Mouse (Mus musculus) neural tube, embryonic 11.5 days (tissue): ENCODE measurements around the gene Catsper3. TPM values are rescaled to one million over a fixed set of nuclear protein-coding genes. Genes with fewer than 3 reads are reported as not detected.

ENCODE experiments used
- ATAC-seq: fragments of 200-750 bp; cut with Nextera tagmentation; 2 replicates; pipeline ENCODE4 v1.8.0; 2017; ENCODE audit warnings: moderate number of reproducible peaks, mild to moderate bottlenecking, moderate TSS enrichment, moderate library complexity; ENCODE audit not compliant: insufficient read depth, low FRiP score, low TSS enrichment
- DNase-seq: peaks from one replicate; pipeline ENCODE4 v3.0.0-alpha.2; 2015; ENCODE audit warnings: low spot score
- H3K27ac ChIP-seq: fragments of 300-500 bp; sonication (generic); 2 replicates; pipeline ENCODE4 v1.5.1; 2014; ENCODE audit warnings: low read depth, mild to moderate bottlenecking, low read length
- H3K27me3 ChIP-seq: fragments of 300-500 bp; sonication (generic); 2 replicates; pipeline ENCODE4 v1.6.1; 2014; ENCODE audit warnings: mild to moderate bottlenecking, low read length, mixed read lengths; ENCODE audit not compliant: control insufficient read depth, insufficient read depth
- H3K36me3 ChIP-seq: fragments of 300-500 bp; sonication (generic); 2 replicates; pipeline ENCODE4 v1.6.1; 2014; ENCODE audit warnings: mild to moderate bottlenecking, low read length, moderate library complexity, mixed read lengths; ENCODE audit not compliant: control insufficient read depth, insufficient read depth
- H3K4me1 ChIP-seq: fragments of 300-500 bp; sonication (generic); 2 replicates; pipeline ENCODE4 v1.6.1; 2014; ENCODE audit warnings: low read length, mixed read lengths; ENCODE audit not compliant: control insufficient read depth, insufficient read depth
- H3K4me2 ChIP-seq: fragments of 300-500 bp; sonication (generic); 2 replicates; pipeline ENCODE4 v1.6.1; 2014; ENCODE audit warnings: low read depth, mild to moderate bottlenecking, moderate library complexity
- H3K4me3 ChIP-seq: fragments of 300-500 bp; sonication (generic); 2 replicates; pipeline ENCODE4 v1.5.1; 2014; ENCODE audit warnings: low read depth, low read length
- H3K9ac ChIP-seq: fragments of 300-500 bp; sonication (generic); 2 replicates; pipeline ENCODE4 v1.6.1; 2014; ENCODE audit warnings: mild to moderate bottlenecking, low read length
- H3K9me3 ChIP-seq: fragments of 300-500 bp; sonication (generic); 2 replicates; pipeline ENCODE4 v1.6.1; 2016; ENCODE audit warnings: low read length; ENCODE audit not compliant: control insufficient read depth
- WGBS: fragments of 180-500 bp; shearing (Covaris S2); extraction: QIAGEN DNeasy Blood & Tissue Kit; methylation state at CpG from one replicate; pipeline ENCODE4 v1.1.7; 2014; 5-methylcytosine and 5-hydroxymethylcytosine counted together
- polyA plus RNA-seq: library from polyadenylated mRNA; unstranded; fragments of >200 nt; fragmentation: Nextera tagmentation; extraction: Ambion mirVana; gene quantifications from 2 replicates; pipeline ENCODE4 v1.2.1, GENCODE M21; 2014

Gene Catsper3
- polyA plus RNA-seq, 1 experiment from 2014 or later, result not detected

GRCm38 (mm10) chr13:55829018-55829655 is 44.8 kb downstream of the Catsper3 start:
- no peak overlapping the region for H3K9ac ChIP-seq
- DNase-seq (no peak), ATAC-seq (no peak)
- no peak overlapping the region for H3K27ac ChIP-seq
- no peaks in the 10 kb centered on the region for H3K9me3 ChIP-seq
- WGBS, result under 1% methylated on average over 12 of the region's 12 CpGs
- no peaks in the 10 kb centered on the region for H3K36me3 ChIP-seq
- no peak overlapping the region for H3K4me2 ChIP-seq
- no peak overlapping the region for H3K4me3 ChIP-seq
- H3K27me3 ChIP-seq, result peaks cover 93% of the 10 kb centered on the region
- peaks cover 10% of the 10 kb centered on the region; the same call in 1 of the 2 replicates for H3K4me1 ChIP-seq

- H3K9me3 ChIP-seq, result no peaks in the 10 kb centered on the region
- ATAC-seq, result no peak
- under 1% methylated on average over 48 of the region's 48 CpGs for WGBS
- H3K27ac ChIP-seq, result no peak overlapping the region
- peak overlapping the region; percentile 28; the same call in 1 of the 2 replicates for H3K4me3 ChIP-seq
- H3K4me1 ChIP-seq, result peaks cover 8% of the 10 kb centered on the region; the same call in 1 of the 2 replicates
- peak overlapping the region; percentile 27; the same call in 1 of the 2 replicates for H3K4me2 ChIP-seq
- peaks cover 93% of the 10 kb centered on the region for H3K27me3 ChIP-seq
- no peaks in the 10 kb centered on the region for H3K36me3 ChIP-seq
- no peak overlapping the region; the same call in 1 of the 2 replicates for H3K9ac ChIP-seq
- peak; percentile 64 for DNase-seq
Observed at GRCm38 (mm10) chr13:55830081-55830832, 45.9 kb downstream of the Catsper3 start.

DNA sequence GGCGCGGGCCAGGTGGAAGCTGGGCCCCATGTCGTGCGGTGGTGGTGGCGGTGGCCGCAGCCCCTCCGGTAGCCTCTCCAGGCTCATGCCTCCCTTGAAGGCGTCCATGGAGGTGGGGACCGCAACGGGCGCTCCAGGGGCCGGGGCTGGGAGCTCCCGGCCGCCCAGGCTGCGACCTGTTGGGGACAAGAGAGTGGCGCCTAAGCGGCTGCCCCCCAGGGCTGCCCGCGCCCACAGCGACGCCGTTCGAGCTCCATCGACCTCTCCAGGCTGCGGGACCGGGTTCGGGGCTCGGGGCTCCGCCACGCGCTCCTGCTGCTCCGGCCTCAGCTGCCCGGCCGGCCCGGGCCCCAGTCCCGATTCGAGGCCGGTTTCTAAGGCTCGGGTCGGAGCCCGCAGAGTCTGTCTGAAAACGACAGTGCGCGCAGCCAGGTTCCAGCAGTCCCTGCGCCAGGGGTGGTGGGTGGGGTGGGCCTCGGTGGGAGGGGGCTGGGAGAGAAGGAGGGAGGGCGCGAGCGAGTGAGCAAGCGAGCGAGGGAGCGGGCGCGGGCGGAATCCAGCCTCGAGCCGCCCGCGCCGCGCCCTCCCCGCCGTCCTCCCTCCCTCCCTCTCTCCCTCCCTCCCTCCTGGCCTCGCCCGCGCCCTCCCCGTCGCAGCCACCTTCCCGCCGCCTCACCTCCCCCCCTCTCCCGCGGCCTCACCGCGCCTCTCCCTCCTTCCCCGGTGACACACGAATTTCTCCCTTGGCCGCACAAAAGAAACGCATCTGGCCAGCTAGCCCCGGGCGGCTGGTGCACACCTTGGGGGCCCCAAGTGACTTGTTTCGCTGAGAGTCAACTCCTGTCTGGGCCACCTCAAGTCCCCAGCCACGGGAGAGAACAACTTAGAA is 46.7 kb downstream of the Catsper3 start:
- H3K9me3 ChIP-seq, result no peaks in the 10 kb centered on the region
- H3K9ac ChIP-seq, result no peak overlapping the region; the same call in 1 of the 2 replicates
- ATAC-seq (no peak), DNase-seq (no peak)
- H3K27ac ChIP-seq, result no peak overlapping the region
- peaks cover 8% of the 10 kb centered on the region; the same call in 1 of the 2 replicates for H3K4me1 ChIP-seq
- peak overlapping the region; percentile 28; the same call in 1 of the 2 replicates for H3K4me3 ChIP-seq
- H3K4me2 ChIP-seq, result peak overlapping the region; percentile 27
- under 1% methylated on average over 63 of the region's 82 CpGs for WGBS
- H3K27me3 ChIP-seq, result peaks cover 93% of the 10 kb centered on the region
- no peaks in the 10 kb centered on the region for H3K36me3 ChIP-seq

GRCm38 (mm10) chr13:55831722-55832160 is 47.4 kb downstream of the Catsper3 start:
- H3K4me2 ChIP-seq, result no peak overlapping the region
- peaks cover 8% of the 10 kb centered on the region; the same call in 1 of the 2 replicates for H3K4me1 ChIP-seq
- no peak overlapping the region for H3K9ac ChIP-seq
- DNase-seq (no peak), ATAC-seq (no peak)
- H3K36me3 ChIP-seq, result no peaks in the 10 kb centered on the region
- no peak overlapping the region for H3K4me3 ChIP-seq
- 1% methylated on average over 24 of the region's 25 CpGs for WGBS
- H3K27me3 ChIP-seq, result peaks cover 95% of the 10 kb centered on the region
- no peaks in the 10 kb centered on the region for H3K9me3 ChIP-seq
- no peak overlapping the region for H3K27ac ChIP-seq

DNA sequence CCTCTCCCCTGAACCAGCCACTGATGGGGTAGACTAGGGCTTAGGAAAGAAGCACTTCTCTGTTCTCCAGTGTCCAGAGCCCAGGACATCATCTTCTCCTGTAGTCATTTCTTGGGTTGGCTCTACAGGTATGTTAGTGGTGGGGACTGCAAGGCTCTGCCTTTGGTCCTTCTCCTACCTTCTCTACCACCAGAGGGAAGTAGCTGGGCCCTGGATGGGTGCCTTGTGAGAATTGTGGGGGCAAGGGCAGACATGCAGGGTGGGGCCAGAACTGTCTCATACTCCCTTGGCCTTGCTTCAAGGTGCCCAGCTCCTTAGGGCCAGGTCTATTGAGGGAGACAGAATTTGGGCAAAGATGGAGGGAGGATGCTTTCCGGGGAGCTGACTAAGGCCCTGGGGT is 48.2 kb downstream of the Catsper3 start:
- Histone ChIP-seq H3K9ac (no peak overlapping the region), H3K9me3 (no peaks in the 10 kb centered on the region), H3K27me3 (peaks cover 99% of the 10 kb centered on the region), H3K27ac (no peak overlapping the region), H3K36me3 (no peaks in the 10 kb centered on the region), H3K4me3 (no peak overlapping the region), H3K4me2 (no peak overlapping the region), H3K4me1 (peaks cover 8% of the 10 kb centered on the region; the same call in 1 of the 2 replicates)
- no peak for ATAC-seq
- 29% methylated on average over 1 of the region's 1 CpGs for WGBS
- no peak for DNase-seq

- H3K27ac ChIP-seq, result no peak overlapping the region
- no peaks in the 10 kb centered on the region for H3K9me3 ChIP-seq
- H3K4me1 ChIP-seq, result peaks cover 8% of the 10 kb centered on the region; the same call in 1 of the 2 replicates
- H3K4me3 ChIP-seq, result no peak overlapping the region
- DNase-seq (peak; percentile 19), ATAC-seq (no peak)
- peaks cover 97% of the 10 kb centered on the region for H3K27me3 ChIP-seq
- 4% methylated on average over 7 of the region's 7 CpGs for WGBS
- H3K9ac ChIP-seq, result no peak overlapping the region
- no peak overlapping the region for H3K4me2 ChIP-seq
- H3K36me3 ChIP-seq, result no peaks in the 10 kb centered on the region
Observed at GRCm38 (mm10) chr13:55833921-55834320, 49.6 kb downstream of the Catsper3 start.

DNA sequence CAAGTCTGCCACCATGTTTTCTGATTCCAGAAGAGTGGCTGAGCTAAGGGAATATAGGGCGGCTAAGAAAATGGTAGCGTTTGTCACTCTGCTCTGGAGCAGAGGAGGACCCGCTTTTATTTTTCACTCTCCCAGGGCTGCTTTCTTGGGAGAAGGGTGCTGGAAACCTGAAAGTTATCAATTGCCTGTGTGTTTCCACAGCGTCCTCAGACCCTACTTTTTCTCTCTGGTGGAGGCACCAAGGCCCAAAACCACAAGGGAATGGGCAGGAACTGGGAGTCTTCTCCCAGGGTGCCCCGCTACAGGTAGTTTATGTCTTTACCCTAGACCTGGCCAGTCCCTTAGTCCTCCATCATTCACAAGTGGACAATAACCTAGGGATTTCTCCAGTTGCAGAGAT is 50.3 kb downstream of the Catsper3 start:
- Histone ChIP-seq H3K9me3 (no peaks in the 10 kb centered on the region), H3K4me1 (peaks cover 8% of the 10 kb centered on the region; the same call in 1 of the 2 replicates), H3K4me3 (no peak overlapping the region), H3K27me3 (peaks cover 99% of the 10 kb centered on the region), H3K4me2 (no peak overlapping the region), H3K9ac (no peak overlapping the region), H3K36me3 (no peaks in the 10 kb centered on the region), H3K27ac (no peak overlapping the region)
- ATAC-seq (no peak), DNase-seq (peak; percentile 11)
- WGBS, result 3% methylated on average over 5 of the region's 5 CpGs

DNA sequence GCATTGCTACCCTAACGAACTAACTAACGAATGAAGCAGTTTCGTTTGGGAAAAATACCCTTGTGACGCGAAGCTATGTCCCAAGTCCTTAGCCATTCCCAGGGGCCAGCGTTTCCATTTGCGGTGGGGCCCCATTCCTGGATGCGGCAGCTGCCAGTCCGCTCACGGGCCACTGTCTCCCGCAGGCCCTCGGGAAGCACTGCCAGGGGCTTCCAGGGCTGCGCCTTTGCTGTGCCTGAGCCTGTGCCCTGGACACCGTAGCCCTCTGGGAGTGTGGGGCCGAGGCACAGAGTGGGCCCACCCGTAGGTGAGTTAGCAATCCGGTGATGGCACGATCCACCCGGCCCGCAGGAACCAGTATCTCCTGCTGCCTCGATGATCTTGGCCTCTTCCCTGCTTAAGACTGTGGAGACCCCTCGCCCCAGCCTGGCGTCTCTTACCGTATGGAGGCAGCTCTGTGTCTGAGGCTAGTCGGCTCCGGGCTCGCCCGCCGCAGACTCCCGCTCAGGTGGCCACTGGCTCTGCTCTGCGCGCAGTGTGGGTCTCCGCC is 51.3 kb downstream of the Catsper3 start:
- Histone ChIP-seq H3K4me1 (peaks cover 6% of the 10 kb centered on the region; the same call in 1 of the 2 replicates), H3K27me3 (peaks cover 97% of the 10 kb centered on the region), H3K4me2 (no peak overlapping the region; the same call in 1 of the 2 replicates), H3K4me3 (no peak overlapping the region; the same call in 1 of the 2 replicates), H3K9ac (no peak overlapping the region), H3K36me3 (no peaks in the 10 kb centered on the region), H3K27ac (no peak overlapping the region), H3K9me3 (no peaks in the 10 kb centered on the region)
- WGBS, result under 1% methylated on average over 33 of the region's 33 CpGs
- DNase-seq, result peak; percentile 66
- ATAC-seq, result no peak
